Mouse (Mus musculus): ENCODE data around the gene Nsl1. TPM values are rescaled to one million over a fixed set of nuclear protein-coding genes. Genes with fewer than 3 reads are reported as not detected.
A peak's percentile ranks its signal among the peaks of the same experiment; 100 is the strongest.

The Nsl1 gene
- total RNA-seq, 2 experiments from 2014 or later, result 0.67 to 0.77 TPM

DNA sequence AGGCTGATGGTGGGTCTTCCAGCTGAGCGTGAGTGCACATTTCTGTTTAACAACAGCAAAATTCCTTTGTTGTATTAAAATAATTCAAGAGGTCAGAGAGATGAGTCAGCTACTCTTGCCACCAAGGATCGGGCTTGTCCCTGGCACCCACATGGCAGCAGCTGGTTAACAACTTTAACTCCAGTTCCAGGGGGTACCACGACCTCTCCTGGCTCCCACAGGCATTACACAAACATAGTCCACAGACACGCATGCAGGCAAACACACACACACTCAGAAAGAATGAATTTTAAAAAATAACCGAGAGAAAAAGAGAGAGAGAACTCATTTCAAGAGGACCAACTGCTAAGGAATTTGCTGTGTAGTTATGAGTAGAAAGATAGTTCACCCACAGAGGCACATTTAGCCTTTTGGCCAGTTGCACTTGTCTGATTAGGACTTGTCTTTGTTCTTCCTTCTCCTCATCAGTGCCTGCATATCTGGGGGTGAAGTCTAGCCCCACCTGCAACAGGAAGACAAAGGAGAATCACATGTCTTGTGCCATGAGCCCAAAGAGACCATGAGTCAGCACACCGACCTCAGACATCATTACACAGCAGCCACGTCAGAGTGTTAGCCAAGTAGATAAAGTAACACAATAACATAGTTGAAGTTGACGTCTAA, 7.8 kb upstream of the Nsl1 start:
- DNase-seq, result no peak

DNA sequence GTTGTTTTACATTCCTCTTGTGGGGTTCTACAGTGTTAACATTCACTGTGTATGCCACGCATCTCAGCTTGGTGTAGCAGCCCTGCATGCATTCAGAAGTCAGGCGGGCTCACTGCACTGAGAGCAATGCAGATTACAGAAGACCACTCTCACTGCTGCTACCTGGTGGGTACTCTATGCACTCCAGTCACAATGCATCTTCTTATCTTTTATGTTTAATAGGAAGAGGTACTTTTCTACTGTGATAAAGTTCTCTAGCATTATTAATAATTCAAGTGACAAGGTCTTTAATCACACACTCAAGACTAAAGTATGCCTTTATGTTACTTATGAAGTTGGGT, 7.3 kb upstream of the Nsl1 start:
- no peak for DNase-seq

DNA sequence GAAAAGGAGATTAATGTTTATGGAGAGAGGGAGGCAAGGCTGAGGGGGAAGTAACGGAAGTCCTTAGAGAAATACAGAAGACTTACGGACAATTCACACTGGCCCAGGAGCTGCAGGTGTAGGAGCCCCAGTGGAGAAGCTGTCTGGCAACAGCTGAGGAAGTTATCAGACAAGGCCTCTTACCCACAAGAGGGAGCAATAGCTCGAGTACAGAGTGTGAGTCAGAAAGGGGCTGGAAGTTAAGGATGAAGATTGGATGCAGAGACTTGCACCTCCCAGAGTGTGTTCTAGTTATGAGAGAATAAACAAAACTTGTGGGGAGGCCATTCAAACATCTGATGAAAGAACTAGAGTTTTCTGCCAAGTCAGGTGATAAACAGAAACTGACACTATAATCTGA, 5.4 kb upstream of the Nsl1 start:
- DNase-seq, result no peak

DNA sequence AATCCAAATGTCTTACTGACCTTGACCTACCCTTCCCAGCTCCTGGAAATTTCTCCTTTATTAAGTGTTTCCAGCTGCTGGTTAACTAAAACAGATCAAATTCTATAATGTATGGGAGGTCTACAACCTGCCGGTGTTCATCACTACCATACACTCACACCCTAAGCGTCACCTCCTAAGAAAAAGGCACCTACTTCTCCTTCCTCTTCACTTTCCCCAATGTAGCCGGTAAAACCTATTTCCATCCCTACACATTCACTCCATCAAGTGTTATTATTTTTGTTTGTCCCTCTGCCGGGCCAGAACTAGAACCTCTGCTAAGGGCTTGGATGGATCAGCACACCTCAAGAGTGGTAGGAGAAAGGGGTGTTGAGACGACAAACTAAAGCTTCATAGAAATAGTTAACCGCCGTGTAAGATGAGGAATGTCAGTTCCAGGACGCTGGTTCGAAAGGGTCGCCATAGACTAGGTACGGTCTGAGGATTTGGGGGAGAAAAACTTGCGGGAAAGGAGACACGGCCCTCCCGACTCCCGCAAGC, 501 bp upstream of the Nsl1 start:
- no peak for DNase-seq

DNA sequence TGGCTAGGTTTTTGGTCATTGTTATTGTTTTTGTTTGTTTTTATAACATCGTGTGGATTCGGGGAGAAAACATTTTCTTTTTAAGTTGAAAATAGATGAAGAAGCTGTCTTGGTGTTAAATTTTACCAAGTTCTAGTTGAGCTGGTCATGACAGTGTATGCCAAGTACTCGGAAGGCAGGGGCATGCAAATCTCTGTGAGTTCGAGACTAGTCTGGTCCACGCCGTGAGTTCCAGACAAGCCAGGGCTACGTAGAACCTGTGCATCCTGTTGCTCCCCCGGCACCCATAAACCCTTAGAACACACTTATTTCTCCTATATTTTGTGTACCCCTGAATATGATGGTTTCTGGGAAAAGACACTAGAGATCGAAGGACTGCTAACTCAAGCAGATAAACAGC, 888 bp downstream of the Nsl1 start:
- DNase-seq, result no peak

DNA sequence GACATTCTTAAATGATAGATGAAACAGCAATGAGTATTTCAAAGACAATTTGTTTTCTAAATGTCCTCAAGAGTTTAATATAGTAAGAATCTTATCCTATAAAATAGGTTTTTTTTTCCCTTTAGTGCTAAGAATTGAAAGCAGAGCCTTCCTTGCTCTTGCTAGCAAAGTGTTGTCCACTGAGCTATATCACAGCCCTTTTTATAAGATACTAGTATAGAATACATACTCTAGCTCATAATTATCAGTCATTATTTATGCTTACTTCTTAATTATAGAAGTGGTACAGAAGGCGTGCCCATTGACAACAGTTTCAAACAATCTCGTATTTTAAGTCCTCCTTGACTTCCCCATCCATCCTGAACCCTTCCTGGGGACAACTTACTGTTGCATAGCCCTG, 1.7 kb downstream of the Nsl1 start:
- no peak for DNase-seq

DNA sequence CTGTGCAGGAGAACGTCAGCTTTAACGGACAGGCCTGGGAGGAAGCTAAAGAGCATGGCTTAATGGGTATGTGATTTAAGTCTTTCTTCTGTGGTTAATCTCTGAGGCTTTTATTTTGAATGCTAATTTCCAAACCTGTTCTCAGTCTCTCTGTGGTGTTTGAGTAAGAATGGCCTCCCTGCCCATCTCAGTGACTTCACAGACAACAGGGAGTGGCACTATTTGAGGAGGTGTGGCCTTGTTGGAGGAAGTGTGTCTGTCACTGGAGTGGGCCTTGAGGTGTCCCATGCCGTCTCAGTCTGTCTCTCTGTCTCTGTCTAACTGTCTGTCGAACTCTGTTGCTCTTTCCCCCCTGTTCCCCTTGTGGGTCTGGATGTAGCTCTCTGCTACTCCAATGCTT, 2.4 kb downstream of the Nsl1 start:
- no peak for DNase-seq

DNA sequence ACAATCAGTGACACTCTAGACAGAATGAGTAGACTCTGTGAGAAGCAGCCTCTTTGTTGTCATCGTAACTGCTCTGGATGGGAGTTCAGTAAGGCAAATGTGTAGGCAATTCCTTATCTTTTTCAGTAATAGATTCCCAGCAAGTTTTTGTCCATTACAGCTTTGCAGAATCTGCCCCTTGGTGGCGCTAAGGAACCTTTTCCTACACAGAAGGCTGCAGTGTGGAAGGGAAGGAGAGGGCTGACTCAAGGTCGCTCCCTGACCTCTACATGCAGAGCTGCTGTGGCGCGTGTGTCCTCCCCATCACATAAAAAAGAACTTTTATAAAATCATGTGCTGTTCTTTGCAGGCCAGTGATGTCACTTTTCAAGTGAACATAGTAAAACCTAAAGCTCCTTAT, 5.6 kb downstream of the Nsl1 start:
- DNase-seq, result no peak

DNA sequence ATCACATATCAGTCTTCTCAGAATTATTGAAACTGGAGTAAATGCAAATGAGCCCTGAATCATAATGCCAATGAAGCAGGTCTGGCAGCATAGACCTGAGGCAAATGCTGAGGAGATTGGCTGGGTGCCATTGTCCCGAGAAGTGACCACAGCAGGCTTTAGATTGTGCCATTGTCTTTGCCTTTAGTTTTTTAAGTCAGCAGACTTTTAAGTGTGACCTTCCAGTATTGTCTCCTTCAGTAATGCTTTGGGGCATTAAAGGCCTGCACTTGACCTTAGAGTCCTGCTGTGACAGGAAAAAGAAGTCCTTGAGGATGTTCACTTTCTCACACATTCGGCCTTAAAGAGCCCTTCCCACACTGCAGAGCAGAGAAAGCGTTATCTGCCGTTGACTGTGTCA, 7.4 kb downstream of the Nsl1 start:
- no peak for DNase-seq

DNA sequence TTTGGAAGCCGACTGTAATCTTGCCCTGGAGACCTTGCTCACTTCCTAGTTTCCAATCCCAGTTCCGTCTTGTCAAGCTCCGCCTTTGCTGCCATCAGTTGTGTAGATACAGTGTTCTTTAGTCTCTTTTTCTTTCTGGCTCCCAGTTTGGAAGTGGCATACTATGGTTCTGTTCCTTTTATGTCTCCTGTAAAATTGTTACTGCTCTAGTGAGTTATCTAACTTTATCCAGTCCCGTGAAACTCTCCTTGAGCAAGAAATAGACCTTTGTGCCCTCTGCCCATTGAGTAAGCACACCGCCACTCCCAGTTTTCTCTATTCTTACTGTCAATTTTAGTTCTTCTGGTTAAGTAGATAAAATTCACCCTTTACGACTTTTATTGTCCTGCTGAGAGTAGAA, 8.8 kb downstream of the Nsl1 start:
- DNase-seq, result peak in 1 of 2 experiments; percentile 47

DNA sequence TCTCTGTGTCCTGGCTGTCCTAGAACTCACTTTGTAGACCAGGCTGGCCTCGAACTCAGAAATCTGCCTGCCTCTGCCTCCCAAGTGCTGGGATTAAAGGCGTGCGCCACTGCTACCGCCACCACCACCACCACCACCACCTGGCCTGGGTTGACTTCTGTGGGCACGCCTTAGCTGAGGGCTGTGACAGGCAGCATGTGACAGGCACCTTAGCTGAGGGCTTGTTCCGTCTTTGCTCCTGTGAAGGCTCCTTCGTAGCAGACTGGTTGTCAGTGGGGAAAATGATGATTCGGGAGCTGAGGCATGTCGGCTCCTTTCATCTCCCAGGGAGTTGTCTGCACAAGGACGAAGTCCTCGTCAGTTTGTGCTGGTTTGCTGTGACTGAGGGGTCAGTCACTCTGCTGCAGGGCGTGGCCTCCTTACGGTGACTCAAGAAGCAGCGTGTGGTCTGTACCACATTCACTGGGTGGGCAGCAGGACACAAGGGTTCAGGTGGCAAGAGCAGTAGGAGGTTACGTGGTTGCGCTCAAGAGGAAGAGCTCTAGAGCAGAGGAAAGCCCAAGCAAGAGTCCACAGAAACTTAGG, 9.6 kb downstream of the Nsl1 start:
- DNase-seq, result no peak

DNA sequence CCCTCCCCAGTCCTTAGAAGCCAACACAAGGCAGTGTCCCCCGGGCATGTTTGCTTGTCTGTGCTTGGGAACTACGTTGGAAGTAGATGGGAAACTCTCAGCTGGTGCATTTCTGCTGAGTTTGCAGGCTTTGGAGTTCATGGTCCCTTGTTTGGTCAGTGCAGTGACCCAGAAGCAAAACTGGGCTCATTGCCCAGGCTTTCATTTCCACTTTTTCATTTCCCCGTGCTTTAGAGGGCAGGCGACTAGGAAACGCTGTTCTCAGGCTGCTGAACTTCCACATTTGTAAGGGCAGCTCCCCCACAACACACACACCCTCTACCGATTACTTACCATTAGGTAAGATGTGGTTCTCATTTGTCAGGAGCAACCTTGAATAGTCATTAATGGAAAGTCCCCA, 10.2 kb downstream of the Nsl1 start:
- peak; percentile 51 to 86 for DNase-seq

DNA sequence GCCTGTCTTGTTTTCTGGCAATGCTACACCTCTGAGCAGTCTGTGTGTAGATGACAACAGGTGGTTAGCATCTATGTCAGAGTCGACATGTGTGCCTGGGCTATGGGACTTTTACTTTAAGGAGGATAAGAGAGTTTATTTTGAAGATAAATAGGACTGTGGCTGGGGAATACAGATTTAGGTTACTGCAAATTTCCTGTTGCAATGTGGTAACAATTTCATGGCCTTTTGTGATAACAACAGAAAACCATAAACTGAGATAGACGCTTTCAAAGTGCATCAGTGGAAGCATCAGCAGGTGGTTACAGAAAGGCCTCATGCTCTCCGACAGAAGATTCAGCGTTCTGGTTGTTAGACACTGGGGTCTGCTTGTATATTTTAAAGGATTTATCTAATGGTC, 10.7 kb downstream of the Nsl1 start:
- DNase-seq, result no peak

DNA sequence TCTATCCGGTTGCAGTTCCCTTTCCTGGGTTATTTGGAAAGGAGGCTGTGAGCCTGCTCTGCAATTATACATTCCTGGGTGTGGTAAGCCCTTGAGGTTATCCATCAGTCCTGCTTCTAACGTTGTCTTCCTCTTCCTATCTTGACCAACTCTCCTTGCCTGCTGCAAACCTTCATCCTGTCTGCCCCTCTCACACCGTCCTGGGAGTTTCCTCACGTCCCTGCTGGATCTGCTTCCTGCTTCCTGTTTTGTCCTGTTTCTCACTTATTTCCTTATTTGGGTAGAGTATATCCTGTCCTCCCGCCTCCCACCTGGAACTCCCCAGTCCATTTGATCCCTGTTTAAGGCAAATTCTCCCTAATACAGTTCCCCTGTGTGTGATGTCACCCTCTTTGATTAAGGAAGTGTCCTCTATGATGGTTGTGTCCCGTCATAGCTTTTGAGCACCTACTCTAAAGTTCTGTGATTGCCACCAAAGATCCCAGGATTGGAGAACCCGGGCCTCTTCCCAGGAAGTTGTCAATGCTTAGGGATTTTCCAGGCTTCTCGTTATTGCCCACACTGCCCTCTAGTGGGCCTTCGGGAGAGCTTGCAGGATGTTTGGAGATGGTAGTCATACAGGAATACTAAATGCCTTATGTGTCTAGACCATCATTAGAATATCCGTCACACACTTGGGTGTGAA, 12.5 kb downstream of the Nsl1 start:
- DNase-seq, result peak; percentile 78 to 80

DNA sequence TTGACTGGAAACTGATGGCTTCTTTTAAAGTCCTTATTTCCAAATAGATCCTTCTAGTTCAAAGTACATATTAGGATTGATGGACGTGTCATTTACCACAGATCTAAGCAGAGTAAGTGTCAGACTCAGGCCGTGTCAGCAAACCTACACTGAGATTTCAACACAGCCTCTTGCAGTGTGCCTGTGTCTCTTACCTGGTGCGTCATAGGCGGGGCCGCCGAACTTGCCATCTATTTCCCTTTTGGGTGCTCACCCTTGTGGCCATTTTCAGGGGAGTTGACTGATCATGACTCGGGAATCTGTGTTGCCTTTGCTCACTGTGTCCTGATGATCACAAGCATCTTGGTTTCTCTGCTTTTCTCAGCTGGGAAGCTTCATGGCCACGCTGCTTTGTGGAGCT, 20.4 kb downstream of the Nsl1 start:
- no peak for DNase-seq

DNA sequence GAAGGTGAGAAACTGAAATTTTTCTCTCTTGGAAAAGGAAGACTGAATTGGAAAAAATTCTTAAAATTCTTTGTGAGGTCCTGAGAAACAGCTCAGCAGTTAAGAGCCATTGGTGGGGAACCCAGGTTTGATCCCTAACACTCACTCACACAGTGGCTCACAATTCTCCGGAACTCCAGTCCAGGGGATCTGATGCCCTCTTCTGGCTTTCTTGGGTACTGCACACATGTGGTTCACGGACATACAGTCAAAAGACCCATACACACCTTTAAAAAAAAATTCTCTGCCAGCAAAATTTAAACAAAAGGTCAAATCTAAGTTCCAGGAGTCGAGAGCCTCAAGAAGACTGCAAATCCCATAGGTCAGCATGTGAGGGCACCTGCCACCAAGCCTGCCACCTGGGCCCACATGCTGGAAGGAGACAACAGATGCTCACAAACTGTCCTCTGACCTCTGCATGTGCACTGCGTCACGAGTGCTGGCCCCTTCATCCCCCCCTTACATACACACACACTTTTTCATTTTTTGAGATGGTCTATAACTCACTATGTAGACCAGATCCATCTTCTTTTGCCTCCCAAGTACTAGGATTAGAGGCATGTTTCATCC, 22.2 kb downstream of the Nsl1 start:
- peak; percentile 40 to 76 for DNase-seq

DNA sequence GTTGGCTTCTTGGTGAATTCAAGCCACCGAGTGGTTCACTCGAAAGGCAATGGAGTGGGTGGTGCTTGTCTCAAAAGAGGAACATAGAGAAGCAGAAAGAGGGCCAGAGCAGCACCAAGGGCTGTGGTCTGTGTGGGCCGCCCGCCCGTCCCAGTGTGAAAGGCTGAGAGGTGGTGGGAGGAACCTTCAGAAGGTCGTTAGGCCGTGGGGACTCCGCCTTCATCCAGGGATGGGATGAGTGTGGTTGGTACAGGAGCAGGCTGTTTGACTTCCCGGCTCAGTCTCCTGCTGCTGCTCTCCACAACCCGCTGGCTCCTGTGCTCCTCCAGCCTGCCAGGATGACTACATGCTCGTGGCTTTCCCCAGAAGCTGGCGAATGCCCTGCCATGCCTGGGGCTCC, 22.8 kb downstream of the Nsl1 start:
- peak in 1 of 2 experiments; percentile 53 for DNase-seq

DNA sequence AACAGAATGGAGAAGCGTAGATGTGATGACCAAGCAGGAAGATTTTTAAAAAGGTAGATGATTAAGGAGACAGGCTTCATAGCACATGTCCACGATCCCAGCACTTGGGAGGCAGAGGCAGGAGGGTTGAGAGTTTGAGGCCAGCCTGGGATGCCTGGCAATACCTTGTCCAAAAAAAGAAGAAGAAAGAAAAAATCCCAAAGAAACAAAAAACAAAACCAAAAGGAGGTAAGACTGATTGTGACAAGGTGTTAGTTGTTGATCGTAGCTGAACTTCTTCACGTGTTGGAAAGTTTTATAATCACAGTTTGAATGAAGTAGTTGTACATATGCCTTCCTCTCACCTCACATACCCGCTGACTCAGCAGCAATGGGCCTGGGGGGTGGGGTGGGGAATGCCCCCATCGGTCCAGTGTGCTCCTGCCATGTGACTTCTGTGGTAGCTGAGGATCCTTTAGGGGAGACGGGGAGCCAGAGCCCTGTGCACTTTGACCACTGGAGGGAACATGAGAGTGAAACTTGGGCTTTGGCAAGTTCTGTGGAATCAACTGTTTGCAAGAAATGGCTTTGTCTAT, 23.6 kb downstream of the Nsl1 start:
- DNase-seq, result no peak

DNA sequence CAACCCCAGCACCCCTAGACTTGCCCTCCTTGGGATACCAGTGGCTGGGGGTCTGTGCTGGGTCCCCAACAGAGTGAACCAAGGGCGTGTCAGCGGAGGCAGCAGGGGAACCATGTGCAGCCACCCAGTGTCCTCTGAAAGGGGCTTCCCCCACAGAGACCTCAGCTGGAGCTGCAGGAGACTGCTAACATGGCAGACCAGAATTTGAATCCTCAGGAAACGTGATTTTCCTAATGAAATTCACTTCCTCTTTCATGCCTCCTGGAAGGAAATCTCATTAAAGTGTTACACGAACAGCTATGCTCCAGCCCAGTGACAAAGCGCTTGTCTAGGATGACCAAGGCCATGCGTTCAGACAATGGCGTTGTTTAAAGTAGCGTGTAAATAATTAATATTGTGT, 24.1 kb downstream of the Nsl1 start:
- no peak for DNase-seq

DNA sequence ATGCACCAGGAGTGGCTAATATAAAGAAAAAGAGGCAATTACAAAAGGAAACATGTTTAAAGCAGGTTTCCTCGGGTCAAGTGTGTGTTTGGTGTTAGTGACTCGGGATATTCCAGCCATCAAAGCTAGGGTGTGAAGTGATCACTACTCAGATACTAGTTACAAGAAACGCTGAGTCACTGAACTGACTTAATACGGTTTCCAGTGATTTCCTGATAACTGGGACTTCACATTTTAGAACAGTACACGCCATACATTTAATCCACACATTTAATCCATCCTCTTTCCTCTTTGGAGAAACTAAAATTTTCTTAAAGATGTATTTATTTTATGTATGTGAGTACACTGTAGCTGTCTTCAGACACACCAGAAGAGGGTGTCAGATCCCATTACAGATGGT, 25.1 kb downstream of the Nsl1 start:
- DNase-seq, result no peak

DNA sequence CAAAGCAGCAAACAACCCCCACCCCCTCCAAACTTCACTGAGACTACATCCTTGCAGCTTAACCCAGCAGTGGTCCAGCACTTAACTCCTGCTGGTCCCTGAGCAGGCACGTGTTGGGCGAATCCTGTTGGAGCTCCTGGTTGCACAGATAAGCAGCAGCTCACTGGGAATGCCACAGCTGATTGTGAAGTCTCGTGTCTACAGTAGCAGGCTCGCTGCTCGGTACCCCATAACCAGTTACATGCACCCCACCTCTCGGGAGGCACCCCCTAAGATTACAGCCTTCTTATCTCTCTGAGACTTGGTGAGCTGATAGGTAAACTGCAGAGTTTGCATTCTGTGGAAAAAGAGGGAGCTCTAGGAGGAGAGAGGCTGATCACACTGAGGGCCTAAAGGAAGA, 26.5 kb downstream of the Nsl1 start:
- DNase-seq, result no peak

DNA sequence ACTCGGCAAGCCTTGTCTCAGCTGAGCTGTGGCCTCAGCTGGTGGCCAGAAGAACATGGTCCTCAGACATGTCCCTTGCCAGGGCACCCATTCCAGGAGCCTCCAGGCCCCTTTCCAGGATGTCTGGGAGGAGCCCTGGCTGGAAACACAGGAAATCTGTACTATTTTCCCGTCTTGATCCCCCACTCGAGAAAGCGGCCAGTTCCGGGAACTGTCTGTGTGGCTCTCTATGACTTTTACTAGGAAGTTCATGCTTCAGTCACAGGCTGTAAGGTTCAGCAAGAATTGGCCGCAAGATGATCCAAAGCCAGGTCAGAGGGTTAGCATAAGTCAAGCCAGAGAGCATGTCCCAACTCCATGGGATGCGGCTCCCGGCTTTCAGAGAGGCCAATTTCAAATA, 29.2 kb downstream of the Nsl1 start:
- no peak for DNase-seq

DNA sequence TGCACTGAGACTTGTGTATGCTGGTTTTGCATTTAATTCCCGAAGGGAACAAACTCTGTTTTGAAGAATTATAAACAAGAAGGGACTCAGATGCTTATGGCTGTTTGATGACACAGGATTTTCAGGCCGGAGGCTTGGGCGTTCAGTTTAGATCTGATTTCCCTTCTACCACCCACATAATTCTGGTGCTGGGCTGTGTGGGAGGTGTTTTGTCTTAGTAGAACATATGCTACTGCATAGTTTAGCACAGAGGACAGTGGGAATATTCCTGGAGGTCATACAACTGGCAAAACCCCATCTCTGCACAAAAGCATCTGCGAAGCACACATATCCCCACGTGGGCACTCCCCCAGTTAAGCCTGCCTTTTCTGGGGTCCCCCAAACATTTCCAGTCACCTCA, 30.8 kb downstream of the Nsl1 start:
- no peak for DNase-seq

All from heart, adult 18-20 months (tissue).